Mouse (Mus musculus): ENCODE data around the gene Ralgds.
"Not testable (repeated sequence)": the region's sequence is repeated elsewhere in the genome, so short reads cannot be mapped to it uniquely, and the experiment has no call there.

The Ralgds gene

GRCm38 (mm10) chr2:28512798-28513401, at the start of gene Ralgds:
Gene Ralgds (plus strand): TSS chr2:28513125.
- peak; percentile 84 to 88 for DNase-seq

DNA sequence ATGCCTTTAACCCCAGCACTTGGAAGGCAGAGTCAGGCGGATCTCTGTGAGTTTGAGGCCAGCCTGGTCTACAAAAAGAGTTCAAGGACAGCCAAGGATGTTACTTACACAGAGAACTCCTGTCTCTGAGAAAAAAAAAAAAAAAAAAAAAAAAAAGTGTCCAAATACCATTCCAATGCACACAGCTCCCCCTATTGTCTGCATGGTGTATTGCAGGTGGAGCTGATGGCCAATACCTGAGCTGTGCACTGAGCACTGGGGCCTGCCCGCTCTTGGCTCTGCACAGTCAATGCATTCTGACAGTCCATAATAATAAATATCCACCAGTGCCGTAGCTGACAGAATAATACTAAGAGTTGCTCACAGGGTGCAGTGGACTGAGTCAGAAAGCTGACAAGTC, 49.0 kb upstream of the Ralgds start:
- DNase-seq: peak; percentile 74 to 78

DNA sequence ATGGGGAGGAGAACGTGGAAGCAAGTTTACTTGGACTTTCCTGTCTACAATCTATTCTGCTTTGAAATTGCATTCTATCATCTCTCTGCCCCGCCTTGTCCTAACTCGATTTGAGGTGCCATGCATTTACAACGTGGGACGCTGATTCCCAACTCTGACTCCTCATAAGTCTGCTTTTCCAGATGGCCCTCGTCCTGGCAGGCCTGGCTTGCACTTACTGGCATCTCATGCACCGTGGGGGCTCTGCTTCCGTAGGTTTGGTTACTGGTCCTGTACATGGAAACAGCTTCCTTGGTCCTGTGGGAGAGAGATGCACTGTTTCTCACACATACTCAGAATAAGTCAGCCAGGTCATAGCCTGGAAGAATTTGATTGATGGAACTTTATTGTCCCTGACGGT, 48.0 kb upstream of the Ralgds start:
- DNase-seq: no peak

DNA sequence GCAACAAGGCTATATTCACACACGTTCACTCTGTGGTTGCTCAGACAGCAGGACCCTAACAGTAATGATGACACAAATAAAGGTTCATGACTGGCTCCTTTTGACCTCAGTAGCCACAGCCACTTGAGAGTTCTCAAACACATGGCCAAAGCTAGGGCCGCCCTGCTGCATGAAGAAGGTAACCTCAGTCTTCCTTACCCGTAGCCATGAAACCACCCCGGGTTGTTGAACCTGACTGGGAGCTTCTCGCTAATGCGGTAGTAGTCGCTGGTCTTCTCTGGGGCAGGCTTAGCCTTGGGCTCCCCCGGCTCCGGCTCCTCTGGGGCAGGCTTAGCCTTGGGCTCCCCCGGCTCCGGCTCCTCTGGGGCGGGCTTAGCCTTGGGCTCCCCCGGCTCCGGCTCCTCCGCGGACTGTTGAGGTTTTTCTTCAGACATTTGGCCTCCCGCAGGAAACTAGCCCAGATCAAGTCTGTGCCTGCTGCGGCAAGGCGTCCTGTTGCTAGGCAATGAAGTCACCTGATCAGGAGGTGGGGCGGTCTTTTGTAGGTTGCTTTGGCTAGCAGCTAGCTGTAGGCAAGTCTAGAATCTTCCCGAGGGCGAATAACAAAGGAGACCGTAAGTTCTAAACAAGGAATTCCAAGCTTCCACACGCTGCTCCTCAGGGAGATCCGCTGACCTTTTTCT, 46.9 kb upstream of the Ralgds start, which contains the start of gene 1700007K13Rik:
TSS of gene 1700007K13Rik (minus strand) at position 497 of the 683 bp plus-strand sequence.
- peak; percentile 79 to 91 for DNase-seq

DNA sequence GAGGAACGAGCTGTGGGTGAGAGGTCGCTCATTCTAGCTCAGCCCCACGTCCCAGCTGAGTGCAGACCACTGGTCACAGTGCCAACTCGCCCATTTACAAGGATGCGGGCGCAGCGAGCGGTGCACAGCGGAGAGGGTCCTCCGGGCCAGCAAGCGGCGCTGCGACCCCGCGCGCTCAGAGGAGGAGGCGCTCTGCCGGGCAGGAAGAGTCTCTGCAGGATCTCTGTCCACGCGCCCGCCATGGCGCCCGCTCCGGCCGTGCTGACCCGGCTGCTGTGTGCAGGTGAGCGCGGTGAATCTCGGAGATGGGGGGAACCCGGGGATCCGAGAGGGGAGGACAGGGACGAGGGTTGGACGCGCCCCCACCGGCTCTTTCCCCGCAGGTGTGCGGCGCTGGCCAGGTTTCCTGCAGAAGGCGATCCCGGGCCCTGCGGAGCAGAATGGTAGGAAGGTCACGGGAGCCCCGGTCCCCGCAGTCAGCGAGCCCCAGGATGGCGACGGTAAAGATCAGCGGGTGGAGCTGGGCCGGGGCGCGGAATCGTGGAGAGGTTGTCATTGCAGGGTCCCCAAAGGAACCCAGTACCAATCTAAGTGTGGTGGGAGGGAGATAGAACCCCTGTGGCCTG, 45.0 kb upstream of the Ralgds start, which contains the start of gene Mrps2:
TSS of gene Mrps2 (plus strand) at position 207 of the 626 bp plus-strand sequence.
- peak; percentile 87 to 92 for DNase-seq

- no peak for DNase-seq
Measured at GRCm38 (mm10) chr2:28468486-28469225, 44.3 kb upstream of the Ralgds start.

DNA sequence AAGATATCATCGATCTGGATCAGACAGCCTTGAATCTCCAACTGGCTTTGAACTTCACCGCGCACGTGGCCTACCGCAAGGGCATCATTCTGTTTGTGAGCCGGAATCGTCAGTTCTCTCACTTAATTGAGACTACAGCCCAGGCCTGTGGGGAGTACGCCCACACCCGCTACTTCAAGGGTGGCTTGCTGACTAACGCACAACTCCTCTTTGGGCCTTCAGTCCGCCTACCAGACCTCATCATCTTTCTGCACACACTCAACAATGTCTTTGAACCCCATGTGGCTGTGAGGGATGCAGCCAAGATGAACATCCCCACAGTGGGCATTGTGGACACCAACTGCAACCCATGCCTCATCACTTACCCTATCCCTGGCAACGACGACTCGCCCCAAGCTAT, 43.5 kb upstream of the Ralgds start:
- no peak for DNase-seq

DNA sequence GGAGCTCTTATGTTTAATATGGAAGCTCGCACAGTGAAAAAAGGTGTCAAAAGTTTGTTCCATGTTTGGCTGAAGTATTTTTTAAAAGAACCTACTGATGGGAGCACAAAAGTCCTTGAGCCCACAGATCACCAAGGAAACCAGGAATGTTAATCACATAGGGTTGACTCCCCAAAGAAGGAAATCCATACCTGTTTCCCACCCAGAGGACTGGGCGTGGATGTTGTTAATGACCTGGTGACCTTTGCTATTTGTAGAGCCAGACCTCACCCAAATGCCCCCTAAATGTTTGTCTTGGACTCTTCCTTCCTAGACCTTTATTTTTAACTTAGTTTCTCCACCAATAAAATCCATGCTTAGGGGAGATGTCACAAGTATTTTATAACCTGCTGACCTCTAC, 42.3 kb upstream of the Ralgds start:
- no peak for DNase-seq

GRCm38 (mm10) chr2:28472011-28472410, 40.9 kb upstream of the Ralgds start:
- DNase-seq: not testable (repeated sequence)

DNA sequence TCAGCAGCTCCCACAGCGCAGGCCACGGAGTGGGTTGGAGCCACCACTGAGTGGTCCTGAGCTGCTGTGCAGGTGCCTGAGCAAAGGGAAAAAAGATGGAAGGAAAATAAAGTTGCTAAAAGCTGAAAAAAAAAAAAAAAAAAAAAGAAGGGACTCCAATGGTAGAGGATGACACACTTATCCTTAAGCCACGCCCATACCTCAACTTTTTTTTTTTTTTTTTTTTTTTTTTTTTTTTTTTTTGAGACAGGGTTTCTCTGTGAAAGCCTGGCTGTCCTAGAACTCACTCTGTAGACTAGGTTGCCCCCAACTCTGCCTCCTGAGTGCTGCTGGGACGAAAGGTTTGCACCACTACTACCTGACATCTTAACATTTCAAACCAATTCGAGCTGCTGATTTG, 34.9 kb upstream of the Ralgds start:
- not testable (repeated sequence) for DNase-seq

DNA sequence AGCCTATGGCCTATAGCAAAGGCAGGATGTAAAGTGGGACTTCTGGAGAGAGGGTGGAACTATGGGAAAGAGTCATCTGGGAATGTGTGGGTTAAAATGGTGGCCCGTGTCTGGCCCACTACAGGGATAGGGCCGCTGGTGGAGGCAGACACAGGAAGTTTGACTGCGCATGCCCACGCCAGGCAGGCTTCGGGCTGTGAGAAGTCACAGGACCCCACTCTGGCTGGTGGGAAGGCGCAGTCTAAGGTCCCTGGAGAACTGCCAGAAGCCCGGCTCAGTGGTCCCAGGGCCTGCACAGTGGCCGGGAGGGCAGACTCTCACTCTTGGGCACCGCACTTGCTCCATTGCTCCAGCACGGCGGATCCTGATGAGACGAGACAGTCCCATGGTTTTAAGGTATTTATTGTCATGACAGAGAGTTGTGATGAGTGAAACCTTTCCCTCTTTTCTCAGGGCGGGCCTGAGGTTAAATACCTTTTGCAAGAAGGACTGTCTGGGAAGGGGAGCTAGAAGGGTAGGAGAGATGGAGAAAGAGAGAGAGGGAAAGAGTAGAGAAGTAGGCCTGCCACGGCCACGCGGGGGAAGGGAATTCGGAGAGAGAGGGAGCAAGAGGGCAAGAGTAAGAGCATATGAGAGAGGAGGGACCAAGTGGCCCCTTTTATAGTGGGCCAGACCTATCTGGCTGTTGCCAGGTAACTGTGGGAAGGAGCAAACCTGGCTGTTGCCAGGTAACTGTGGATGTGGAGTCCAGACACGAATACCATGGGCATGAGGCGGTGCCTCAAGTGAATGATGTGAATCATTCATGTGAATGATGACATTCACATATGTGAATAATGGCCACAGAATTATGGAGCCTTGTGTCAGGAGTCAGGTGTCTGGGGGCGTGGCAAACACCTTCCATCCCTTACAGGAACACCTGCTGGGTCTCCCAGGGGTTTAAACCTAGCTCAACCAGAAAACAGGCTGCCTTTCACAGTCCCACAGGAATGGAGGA, 33.4 kb upstream of the Ralgds start:
- DNase-seq: no peak

DNA sequence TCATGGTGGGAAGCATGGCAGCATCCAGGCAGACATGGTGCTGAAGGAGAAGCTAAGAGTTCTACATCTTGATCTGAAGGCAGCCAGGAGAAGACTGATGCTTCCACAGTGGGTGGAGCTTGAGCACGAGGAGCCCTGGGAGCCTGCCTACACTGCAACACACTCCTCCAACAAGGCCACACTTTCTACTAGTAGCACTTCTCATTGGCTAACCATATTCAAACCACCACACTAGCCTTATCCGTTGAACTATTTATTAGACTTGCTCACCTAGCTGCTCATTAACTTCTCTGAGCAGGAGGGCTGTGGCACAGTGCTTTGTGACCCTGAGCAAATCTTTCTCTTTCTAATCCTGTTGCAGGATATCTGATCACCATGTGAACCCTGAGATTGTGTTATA, 29.1 kb upstream of the Ralgds start:
- DNase-seq: no peak

- no peak for DNase-seq
Measured at GRCm38 (mm10) chr2:28494521-28494920, 18.4 kb upstream of the Ralgds start.

DNA sequence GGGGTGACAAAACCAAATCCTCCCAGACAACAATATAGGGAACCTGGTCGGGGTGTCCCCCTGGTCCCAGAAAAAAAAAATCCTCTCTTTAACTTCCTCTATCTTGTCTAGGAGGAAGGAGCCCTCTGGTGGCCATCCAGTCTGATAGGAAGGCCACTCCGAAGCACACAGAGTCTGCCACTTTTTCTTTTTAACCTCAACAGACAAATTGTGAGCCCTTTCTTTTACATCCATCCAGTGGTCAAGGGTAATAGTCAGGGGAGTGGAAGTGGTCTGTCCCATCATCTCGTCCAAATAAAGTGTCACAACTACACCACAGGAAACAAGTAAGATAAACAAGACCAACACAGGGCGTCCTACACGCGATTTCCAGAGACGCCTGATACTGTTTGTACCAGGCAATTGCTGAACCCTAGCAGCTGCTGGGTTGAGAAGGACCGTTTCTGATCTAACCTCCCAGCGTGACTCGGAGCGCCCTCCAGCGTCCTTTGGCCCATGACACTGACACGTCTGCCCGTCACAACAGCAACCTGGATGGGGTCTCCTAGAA, 17.6 kb upstream of the Ralgds start:
- DNase-seq: peak in 1 of 2 experiments; percentile 10

- DNase-seq: no peak
Measured at GRCm38 (mm10) chr2:28495801-28496595, 16.9 kb upstream of the Ralgds start.

DNA sequence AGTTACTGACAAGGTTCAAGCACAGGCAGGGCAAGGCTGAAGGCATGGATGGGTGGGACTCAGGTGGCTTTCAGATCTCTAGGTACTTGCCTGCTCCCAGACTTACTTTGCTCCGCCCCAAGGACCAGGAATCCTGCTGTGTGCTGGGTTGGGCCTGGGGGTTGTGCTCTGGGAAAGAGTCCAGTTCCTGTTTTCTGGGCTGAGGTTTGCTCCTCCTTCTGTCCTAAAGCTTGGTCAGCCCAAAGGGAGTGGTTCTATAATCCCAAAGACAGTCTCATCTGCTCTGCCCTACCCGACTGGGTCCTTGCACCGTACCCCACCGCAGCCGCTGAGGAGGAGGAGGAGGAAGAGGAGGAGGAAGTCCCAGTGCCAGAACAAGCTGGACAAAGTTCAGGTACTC, 16.3 kb upstream of the Ralgds start, which contains the start of gene Gbgt1:
TSS of gene Gbgt1 (plus strand) at position 221 of the 400 bp plus-strand sequence.
- DNase-seq: no peak

GRCm38 (mm10) chr2:28497561-28497960, 15.4 kb upstream of the Ralgds start:
- DNase-seq: no peak

DNA sequence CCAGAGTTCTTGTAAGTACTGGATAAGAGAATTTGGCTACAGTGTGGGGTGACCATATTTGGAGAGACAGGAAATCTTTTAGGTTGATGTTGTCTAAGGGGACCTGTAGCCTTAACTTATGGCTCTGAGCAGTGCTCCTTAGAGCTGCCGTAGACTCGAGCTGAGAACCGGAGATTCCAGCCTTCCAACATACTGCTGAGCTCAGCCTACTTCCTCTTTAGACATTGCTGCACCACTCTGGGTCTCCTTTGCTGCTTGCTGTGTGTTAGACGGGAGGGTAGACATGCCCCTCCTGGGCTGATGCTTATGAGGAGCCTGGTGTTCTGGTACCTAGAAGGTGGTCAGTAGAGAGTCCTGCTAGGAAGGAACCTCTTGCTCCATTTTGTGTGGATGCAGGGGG, 14.5 kb upstream of the Ralgds start:
- DNase-seq: no peak

DNA sequence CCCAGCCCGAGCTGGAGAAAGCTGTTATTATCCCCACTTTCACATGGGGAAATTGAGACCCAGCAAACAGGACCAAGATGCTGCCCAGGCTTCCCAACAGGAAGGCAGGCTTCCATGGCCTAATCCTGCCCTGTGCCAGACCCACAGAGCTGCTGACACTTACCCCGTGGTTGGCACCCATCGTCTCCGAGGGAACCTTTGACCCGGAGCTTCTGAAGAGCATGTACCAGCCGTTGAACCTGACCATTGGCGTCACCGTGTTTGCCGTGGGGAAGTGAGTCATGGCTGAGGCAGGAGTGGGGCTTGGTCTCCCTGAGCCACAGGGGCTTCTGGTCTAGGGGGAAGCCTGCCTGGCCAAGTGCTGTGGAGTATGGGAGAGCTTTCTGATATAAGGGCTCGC, 9.9 kb upstream of the Ralgds start:
- no peak for DNase-seq

- DNase-seq: no peak
Measured at GRCm38 (mm10) chr2:28504676-28505075, 8.2 kb upstream of the Ralgds start.

DNA sequence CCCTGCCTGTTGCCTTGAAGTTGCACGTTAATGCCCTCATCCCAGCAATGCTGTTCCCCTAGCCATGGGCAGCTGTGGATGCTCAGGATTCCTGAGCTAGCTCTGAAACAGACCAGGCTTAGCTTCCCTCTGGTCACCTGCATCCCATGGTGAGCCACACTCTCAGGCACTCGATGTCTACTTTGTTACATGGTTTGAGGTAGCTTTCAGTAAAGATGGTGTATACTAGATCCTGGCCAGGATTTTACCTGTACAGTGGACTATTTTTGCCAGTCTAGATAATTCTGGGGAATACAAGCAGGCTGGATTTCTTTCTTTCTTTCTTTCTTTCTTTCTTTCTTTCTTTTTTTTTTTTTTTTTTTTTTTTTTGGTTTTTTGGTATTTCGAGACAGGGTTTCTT, 7.1 kb upstream of the Ralgds start, which contains the start of gene Gm10134:
TSS of gene Gm10134 (plus strand) at position 301 of the 400 bp plus-strand sequence.
- DNase-seq: no peak
